Mouse (Mus musculus) limb, embryonic 12.5 days (tissue): ENCODE data around the gene Dlgap3. TPM values are rescaled to one million over a fixed set of nuclear protein-coding genes. Genes with fewer than 3 reads are reported as not detected.

Source experiments
- ATAC-seq: fragments of 200-750 bp; cut with Nextera tagmentation; 2 replicates; pipeline ENCODE4 v1.8.0; 2017; ENCODE audit warnings: low read depth, moderate TSS enrichment; ENCODE audit not compliant: insufficient number of reproducible peaks, insufficient read depth, low FRiP score, low TSS enrichment
- H3K27ac ChIP-seq: fragments of 300-500 bp; sonication (generic); 2 replicates; pipeline ENCODE4 v1.5.1; 2016; ENCODE audit warnings: mild to moderate bottlenecking, moderate library complexity
- H3K27me3 ChIP-seq: fragments of 300-500 bp; sonication (generic); 2 replicates; pipeline ENCODE4 v1.6.1; 2016; ENCODE audit warnings: mild to moderate bottlenecking, moderate library complexity
- H3K36me3 ChIP-seq: fragments of 300-500 bp; sonication (generic); 2 replicates; pipeline ENCODE4 v1.6.1; 2016; ENCODE audit warnings: mild to moderate bottlenecking, moderate library complexity
- H3K4me1 ChIP-seq: fragments of 300-500 bp; sonication (generic); replicated peaks from 2 replicates; pipeline ENCODE4 v1.6.1; 2016
- H3K4me2 ChIP-seq: fragments of 300-500 bp; sonication (generic); 2 replicates; pipeline ENCODE4 v1.6.1; 2016; ENCODE audit warnings: mild to moderate bottlenecking, moderate library complexity
- H3K4me3 ChIP-seq: fragments of 300-500 bp; sonication (generic); replicated peaks from 2 replicates; pipeline ENCODE4 v1.5.1; 2016; ENCODE audit warnings: mild to moderate bottlenecking
- H3K9ac ChIP-seq: fragments of 300-500 bp; sonication (generic); replicated peaks from 2 replicates; pipeline ENCODE4 v1.6.1; 2016; ENCODE audit warnings: mild to moderate bottlenecking, moderate library complexity
- H3K9me3 ChIP-seq: fragments of 300-500 bp; sonication (generic); 2 replicates; pipeline ENCODE4 v1.6.1; 2016; ENCODE audit warnings: mild to moderate bottlenecking, moderate library complexity
- WGBS: fragments of 180-500 bp; shearing (Covaris S2); methylation state at CpG from one replicate; pipeline ENCODE4 v1.1.7; 2016; 5-methylcytosine and 5-hydroxymethylcytosine counted together
- polyA plus RNA-seq: library from polyadenylated mRNA; unstranded; fragments of >200 nt; fragmentation: Nextera tagmentation; extraction: Ambion mirVana; gene quantifications from 2 replicates; pipeline ENCODE4 v1.2.1, GENCODE M21; 2016

Dlgap3 gene
- polyA plus RNA-seq, 1 experiment from 2014 or later, result 0.31 TPM

GRCm38 (mm10) chr4:127278451-127279001, 109.5 kb downstream of the Dlgap3 start:
- H3K27ac ChIP-seq, result no peak overlapping the region

GRCm38 (mm10) chr4:127279241-127279640, 110.2 kb downstream of the Dlgap3 start:
- Histone ChIP-seq H3K36me3 (no peaks in the 10 kb centered on the region), H3K9ac (no peak overlapping the region), H3K4me1 (no peaks in the 10 kb centered on the region; the same call in 1 of the 2 replicates), H3K9me3 (no peaks in the 10 kb centered on the region), H3K4me2 (no peak overlapping the region), H3K4me3 (no peak overlapping the region), H3K27me3 (no peaks in the 10 kb centered on the region), H3K27ac (no peak overlapping the region)
- no peak for ATAC-seq
- 79% methylated on average over 9 of the region's 9 CpGs for WGBS

More at GRCm38 (mm10) chr4:127278451-127279001, 109.5 kb downstream of the Dlgap3 start:
- ATAC-seq, result no peak
- no peaks in the 10 kb centered on the region for H3K36me3 ChIP-seq
- H3K4me1 ChIP-seq, result no peaks in the 10 kb centered on the region; the same call in 1 of the 2 replicates
- H3K4me2 ChIP-seq, result no peak overlapping the region
- no peak overlapping the region for H3K4me3 ChIP-seq
- H3K9ac ChIP-seq, result no peak overlapping the region
- H3K27me3 ChIP-seq, result no peaks in the 10 kb centered on the region
- no peaks in the 10 kb centered on the region for H3K9me3 ChIP-seq
- 60% methylated on average over 9 of the region's 9 CpGs for WGBS

Other genes with a start within 250 kb of the Dlgap3 start
- gene Zmym4, start 201.1 kb upstream of the Dlgap3 start, polyA plus RNA-seq, result 34.3 and 39.3 TPM in 2 replicates
- 179 and 183 TPM in 2 replicates for gene Sfpq, start 147.9 kb upstream of the Dlgap3 start, polyA plus RNA-seq
- 26.2 and 30.2 TPM in 2 replicates for gene Zmym1, start 108.1 kb upstream of the Dlgap3 start, polyA plus RNA-seq
- gene Zmym6, start 91.8 kb upstream of the Dlgap3 start, polyA plus RNA-seq, result 28.7 and 31.0 TPM in 2 replicates
- gene Tmem35b, start 45.5 kb upstream of the Dlgap3 start, polyA plus RNA-seq, result 13.6 and 15.2 TPM in 2 replicates
- gene Smim12, start 74.6 kb downstream of the Dlgap3 start, polyA plus RNA-seq, result 49.0 and 52.5 TPM in 2 replicates
- 8.3 and 9.3 TPM in 2 replicates for gene Gja4, start 144.8 kb downstream of the Dlgap3 start, polyA plus RNA-seq
- gene Gjb3, start 161.6 kb downstream of the Dlgap3 start, polyA plus RNA-seq, result 4.3 TPM in 2 replicates
- gene Gjb4, start 184.9 kb downstream of the Dlgap3 start, polyA plus RNA-seq, result not detected in 2 replicates
- 0.70 and 0.76 TPM in 2 replicates for gene Gjb5, start 189.0 kb downstream of the Dlgap3 start, polyA plus RNA-seq